Mouse (Mus musculus) urinary bladder, postnatal 36 days (tissue): ENCODE measurements around the gene Trpm8.

Experiments
- DNase-seq, 2 experiments: peaks; one replicate each; pipeline ENCODE4 v3.0.0; 2022; ENCODE audit warnings: low spot score in 2 of 2, mixed read lengths in 1 of 2

Trpm8 gene

GRCm38 (mm10) chr1:88264869-88265240 lies 12.6 kb upstream of the Trpm8 start:
- DNase-seq = no peak

GRCm38 (mm10) chr1:88266123-88266522 lies 11.3 kb upstream of the Trpm8 start:
- no peak for DNase-seq

GRCm38 (mm10) chr1:88267489-88267888 lies 10.0 kb upstream of the Trpm8 start:
- no peak for DNase-seq

- no peak for DNase-seq
Observed at GRCm38 (mm10) chr1:88268070-88268469, 9.4 kb upstream of the Trpm8 start.

GRCm38 (mm10) chr1:88269539-88270309 lies 7.7 kb upstream of the Trpm8 start:
- no peak for DNase-seq

- no peak for DNase-seq
Observed at GRCm38 (mm10) chr1:88272851-88273250, 4.6 kb upstream of the Trpm8 start.

GRCm38 (mm10) chr1:88273326-88273725 lies 4.1 kb upstream of the Trpm8 start:
- DNase-seq = peak in 1 of 2 experiments; percentile 13

GRCm38 (mm10) chr1:88273832-88274231 lies 3.6 kb upstream of the Trpm8 start:
- DNase-seq = no peak

GRCm38 (mm10) chr1:88274371-88275077 lies 2.9 kb upstream of the Trpm8 start:
- no peak for DNase-seq

- DNase-seq = no peak
Observed at GRCm38 (mm10) chr1:88275078-88275680, 2.3 kb upstream of the Trpm8 start.

- DNase-seq = no peak
Observed at GRCm38 (mm10) chr1:88275698-88276523, 1.6 kb upstream of the Trpm8 start.

GRCm38 (mm10) chr1:88276524-88277097 lies 850 bp upstream of the Trpm8 start:
- no peak for DNase-seq

- DNase-seq = no peak
Observed at GRCm38 (mm10) chr1:88277818-88278511, 504 bp downstream of the Trpm8 start.

GRCm38 (mm10) chr1:88279111-88280005 lies 1.9 kb downstream of the Trpm8 start:
- peak in 1 of 2 experiments; percentile 46 for DNase-seq

- DNase-seq = no peak
Observed at GRCm38 (mm10) chr1:88280006-88280690, 2.7 kb downstream of the Trpm8 start.

- DNase-seq = no peak
Observed at GRCm38 (mm10) chr1:88282301-88282700, 4.8 kb downstream of the Trpm8 start.

GRCm38 (mm10) chr1:88283376-88284227 lies 6.1 kb downstream of the Trpm8 start:
- no peak for DNase-seq

GRCm38 (mm10) chr1:88284228-88284945 lies 6.9 kb downstream of the Trpm8 start:
- no peak for DNase-seq
